Mouse (Mus musculus) Patski (cell line): ENCODE data around the gene Kat14. TPM values are rescaled to one million over a fixed set of nuclear protein-coding genes. Genes with fewer than 3 reads are reported as not detected.

Experiments used
- ATAC-seq: fragments of 100-300 bp; one replicate; pipeline ENCODE4 v1.8.0; 2021
- CTCF ChIA-PET: fragments of 350-600 bp; sonication (Branson Sonifier 250); formaldehyde crosslinking; loops from one replicate; lab custom pipeline; 2022; ENCODE audit warnings: inconsistent platforms; lab: Charles Lee
- POLR2A ChIA-PET: fragments of 350-600 bp; sonication (Branson Sonifier 250); formaldehyde crosslinking; loops from one replicate; lab custom pipeline; 2022; ENCODE audit warnings: antibody characterized with exemption, inconsistent platforms; lab: Charles Lee
- DNase-seq: peaks from one replicate; pipeline ENCODE4 v3.0.0-alpha.2; 2011; ENCODE audit warnings: low read depth, low spot score
- H3K27me3 ChIP-seq: fragments of 371-371 bp; one replicate; pipeline ENCODE4 v1.5.1; 2021
- CTCF ChIP-seq: fragments of 100-300 bp; IDR thresholded peaks from one replicate; pipeline ENCODE4 v1.5.1; 2021
- in situ Hi-C: fragments of 300-500 bp; cut with MboI; formaldehyde crosslinking; loops from 3 replicates; pipeline ENCODE4 v1.11.1; 2018; ENCODE audit warnings: low pct_unique_long_range_greater_than_20kb, mixed read lengths
- polyA plus RNA-seq: library from polyadenylated mRNA; unstranded; gene quantifications from one replicate; pipeline ENCODE4 v1.2.3, GENCODE M21; 2021

The Kat14 gene
- polyA plus RNA-seq, 1 experiment from 2014 or later: 35.8 TPM

DNA sequence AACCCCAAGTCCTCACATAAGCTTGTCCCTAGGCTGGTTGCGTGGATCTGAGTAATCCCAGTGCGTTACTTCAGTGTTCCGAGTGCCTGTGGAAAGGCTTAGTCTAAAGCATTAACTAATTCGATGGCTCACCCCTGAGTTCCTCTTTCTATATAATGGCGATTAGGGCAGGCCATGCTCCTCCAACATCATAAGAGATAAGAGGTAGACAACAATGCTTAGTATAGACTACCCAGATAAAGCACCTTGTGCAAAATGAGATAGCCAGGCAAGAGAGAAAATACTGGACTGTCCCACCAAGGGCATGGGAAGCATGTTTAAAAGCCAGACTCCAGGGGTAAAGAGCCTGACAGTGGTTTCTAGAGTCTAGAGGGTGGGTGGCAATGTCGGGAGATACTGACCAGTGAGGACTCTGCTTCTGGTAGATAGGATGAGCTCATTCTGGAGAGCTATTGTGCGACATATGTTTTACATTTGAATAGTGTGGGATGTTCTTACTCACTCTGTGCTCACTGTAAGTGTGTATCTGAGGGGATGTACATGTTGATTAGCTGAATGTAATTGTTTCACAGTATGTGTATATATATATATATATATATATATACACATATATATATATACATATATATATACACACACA is 77.7 kb downstream of the Kat14 start:
- in situ Hi-C loops: no loop called here
- ATAC-seq (no peak), DNase-seq (no peak)
- no peak for TF ChIP-seq CTCF
- ChIA-PET CTCF (no interaction called here), POLR2A (no interaction called here)
- H3K27me3 ChIP-seq: no peaks in the 10 kb centered on the region

DNA sequence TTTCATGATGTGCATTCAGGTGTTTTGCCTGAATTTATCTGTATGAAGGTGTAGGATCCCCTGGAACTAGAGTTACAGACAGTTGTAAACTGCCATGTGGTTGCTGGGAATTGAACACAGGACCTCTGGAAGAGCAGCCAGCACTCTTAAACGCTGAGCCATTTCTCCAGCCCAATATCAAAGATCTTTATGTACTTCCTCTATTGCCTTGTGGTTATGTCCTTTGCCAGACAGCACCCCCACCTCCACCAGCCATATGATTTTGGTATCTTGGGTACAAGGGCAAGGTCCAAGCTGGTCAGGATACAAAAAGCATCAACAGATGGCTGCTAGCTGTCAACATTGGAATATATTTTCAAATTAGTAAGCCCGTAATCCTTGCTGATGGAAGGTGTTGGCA is 81.6 kb downstream of the Kat14 start:
- ATAC-seq: no peak
- CTCF ChIA-PET: interaction anchor here (0.9 kb wide), 1 partner anchor 9 kb away, joined by 3 read pairs; no protein-coding TSS in a partner anchor
- in situ Hi-C loops: loop anchor here (5.0 to 25.0 kb wide), 4 partner anchors 98 to 1338 kb away; partner anchors contain the start of gene Bfsp1
- POLR2A ChIA-PET: no interaction called here
- TF ChIP-seq CTCF: no peak
- no peaks in the 10 kb centered on the region for H3K27me3 ChIP-seq
- DNase-seq: no peak

DNA sequence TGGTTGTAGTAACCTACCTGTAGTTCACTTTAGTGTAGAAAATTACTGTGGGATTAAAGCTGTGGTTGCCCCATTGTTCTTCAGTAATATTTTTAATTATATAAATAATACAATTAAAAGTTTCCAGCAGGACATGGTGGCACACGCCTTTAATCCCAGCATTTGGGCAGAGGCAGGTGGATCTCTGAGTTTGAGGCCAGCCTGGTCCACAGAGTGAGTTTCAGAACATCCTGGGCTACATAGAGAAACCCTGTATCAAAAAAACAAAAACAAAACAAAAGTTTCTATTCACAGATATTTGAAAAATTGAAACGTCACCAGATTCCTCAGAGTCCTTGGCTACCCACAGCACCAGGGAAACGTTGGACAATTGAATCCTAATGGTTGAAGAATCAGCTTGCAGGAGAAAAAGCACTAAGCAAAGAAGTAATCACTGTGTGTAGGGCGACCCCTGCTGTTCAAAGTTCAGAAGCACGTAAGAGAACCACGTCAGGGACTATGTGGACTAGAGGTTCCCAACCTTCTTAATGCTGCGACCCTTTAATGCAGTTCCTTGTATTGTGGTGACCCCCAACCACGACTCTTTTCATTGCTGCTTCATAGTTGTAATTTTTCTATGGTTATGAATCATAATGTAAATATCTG is 83.7 kb downstream of the Kat14 start:
- ChIA-PET POLR2A (no interaction called here), CTCF (interaction anchor here (1.8 to 2.0 kb wide), 2 partner anchors 9 to 37 kb away, joined by 3 to 6 read pairs; no protein-coding TSS in a partner anchor)
- DNase-seq (peak; percentile 9), ATAC-seq (peak; percentile 80)
- TF ChIP-seq CTCF: peak; percentile 80
- in situ Hi-C loops: loop anchor here (5.0 to 25.0 kb wide), 4 partner anchors 100 to 1340 kb away; partner anchors contain the start of gene Bfsp1
- no peaks in the 10 kb centered on the region for H3K27me3 ChIP-seq

Other genes starting within 250 kb of the Kat14 start
- 6.0 TPM for gene Mgme1, start 98.3 kb upstream of the Kat14 start, polyA plus RNA-seq
- gene Snx5, start 98.1 kb upstream of the Kat14 start, polyA plus RNA-seq: 145 TPM
- gene Ovol2, start 36.8 kb upstream of the Kat14 start, polyA plus RNA-seq: not detected
- 0.24 TPM for gene Pet117, start within 50 bp of the Kat14 start, polyA plus RNA-seq
- gene Dzank1, start 158.4 kb downstream of the Kat14 start, polyA plus RNA-seq: 3.6 TPM
- 19.8 TPM for gene Polr3f, start 158.7 kb downstream of the Kat14 start, polyA plus RNA-seq
- 65.2 TPM for gene Rbbp9, start 181.9 kb downstream of the Kat14 start, polyA plus RNA-seq
- gene Sec23b, start 187.2 kb downstream of the Kat14 start, polyA plus RNA-seq: 117 TPM
- gene Smim26, start 225.1 kb downstream of the Kat14 start, polyA plus RNA-seq: 45.9 TPM
- 45.8 TPM for gene Dtd1, start 230.9 kb downstream of the Kat14 start, polyA plus RNA-seq